Mouse (Mus musculus): ENCODE data around the gene Lrig1.
A peak's percentile ranks its signal among the peaks of the same experiment; 100 is the strongest.

Lrig1 gene

DNA sequence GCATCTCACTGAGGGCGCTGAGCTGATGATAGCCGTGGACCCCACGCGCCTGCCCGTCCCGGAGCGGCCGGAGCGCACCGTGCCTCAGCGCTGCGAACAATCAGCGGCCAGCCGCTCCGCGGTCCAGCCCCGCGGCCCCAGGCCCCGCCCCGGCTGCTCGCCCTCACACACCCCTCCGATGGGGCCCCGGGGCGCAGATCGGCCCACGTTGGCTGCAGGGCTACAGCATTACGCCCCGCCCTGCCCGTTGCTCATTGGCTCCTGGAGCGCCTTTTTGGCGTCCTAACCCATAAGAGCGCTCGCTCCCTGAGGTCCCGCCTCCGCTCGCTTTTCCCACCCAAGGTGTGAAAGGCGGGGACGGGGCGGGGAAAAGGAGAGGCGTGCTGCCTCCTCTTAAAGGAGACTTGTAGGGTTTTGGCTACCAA, at the start of gene Lrig1:
Gene Lrig1 (minus strand): TSS at position 92 of the 425 bp plus-strand sequence.
- DNase-seq, result peak; percentile 99

DNA sequence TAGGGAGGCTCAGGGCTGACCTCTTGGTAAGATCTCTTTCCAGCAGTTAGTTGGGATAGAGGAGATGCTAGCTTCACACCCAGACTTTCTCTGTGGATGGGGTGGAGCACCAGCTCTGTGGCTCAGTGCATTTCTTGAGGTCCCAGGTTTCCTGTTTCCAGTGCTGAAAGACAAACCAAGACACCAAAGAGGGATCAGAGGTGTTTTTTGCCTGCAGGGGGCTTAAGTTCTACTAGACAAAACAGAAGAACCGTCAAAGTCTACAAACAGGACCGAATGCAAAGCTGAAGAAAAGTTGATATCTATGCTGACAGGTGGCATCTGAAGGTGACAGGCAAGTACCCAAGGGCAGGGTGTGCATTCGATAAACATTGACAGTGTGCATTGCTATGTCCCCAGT, 49.7 kb upstream of the Lrig1 start:
- no peak for DNase-seq

DNA sequence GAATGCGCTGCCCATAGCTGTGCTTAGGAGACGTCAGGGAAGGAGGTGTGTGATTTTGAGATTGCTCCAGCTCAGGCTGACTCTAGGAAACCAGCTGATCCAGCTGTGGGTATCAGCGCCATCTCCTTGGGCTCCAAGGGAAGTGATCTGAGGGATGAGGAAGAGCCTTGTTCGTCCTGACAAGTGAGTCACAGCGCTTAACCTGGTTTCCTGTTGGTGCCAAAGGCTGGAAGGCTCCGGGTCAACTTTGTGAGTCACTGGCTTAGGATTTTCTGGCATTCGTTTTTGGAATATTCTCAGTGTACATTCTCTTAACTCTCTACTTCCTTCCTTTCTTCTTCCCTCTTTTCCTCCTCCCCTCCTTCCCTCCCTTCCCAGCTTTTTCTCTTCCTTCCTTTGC, 48.4 kb upstream of the Lrig1 start:
- no peak for DNase-seq

DNA sequence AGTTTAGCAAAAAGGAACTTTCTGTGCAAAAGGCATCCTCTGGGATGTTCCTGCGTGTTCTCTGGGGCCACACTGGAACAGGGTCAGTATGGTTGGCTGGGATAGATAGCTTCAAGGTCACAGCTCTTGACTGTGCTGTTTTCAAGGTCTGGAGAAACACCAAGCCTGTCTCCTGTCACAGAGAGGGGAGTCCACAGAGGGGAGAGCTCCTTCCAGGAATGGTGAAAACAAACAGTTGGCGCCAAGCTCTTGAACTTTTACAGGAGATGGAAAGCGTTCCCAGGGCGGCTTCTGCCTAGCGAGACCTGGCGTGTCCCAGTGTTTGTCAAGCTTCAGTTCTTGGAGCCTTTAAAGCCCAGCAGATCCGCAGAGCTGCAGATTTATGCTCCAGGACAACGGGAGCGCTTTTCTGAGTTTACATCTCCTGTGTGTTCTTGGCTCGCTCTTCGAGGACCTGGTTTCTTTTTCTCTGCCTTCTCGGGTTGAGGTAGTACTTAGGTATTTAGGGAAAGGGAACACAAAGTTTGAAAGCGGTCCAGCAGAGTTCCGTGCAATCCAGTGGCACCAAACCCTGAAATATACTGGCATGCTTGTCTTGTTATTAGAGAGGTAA, 40.3 kb upstream of the Lrig1 start:
- DNase-seq, result no peak

DNA sequence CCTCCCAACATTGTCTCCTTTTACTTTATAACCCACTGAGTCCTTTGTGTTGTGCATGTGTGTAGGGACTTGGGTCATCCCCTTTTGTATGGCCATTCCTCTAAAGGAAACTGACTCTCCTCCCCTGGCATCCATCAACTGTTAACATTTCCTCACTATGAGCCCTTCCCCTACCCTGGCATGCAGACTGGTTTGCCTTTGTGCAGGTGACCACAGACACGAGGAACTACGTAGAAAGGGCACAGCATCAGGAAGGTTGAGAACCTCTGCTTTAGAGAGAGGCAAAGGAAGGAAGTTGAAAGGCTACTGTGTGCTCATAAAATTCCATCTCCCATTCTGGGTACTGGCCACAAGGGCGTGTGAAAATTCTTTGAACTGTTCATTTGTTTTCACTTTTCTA, 38.7 kb upstream of the Lrig1 start:
- no peak for DNase-seq

DNA sequence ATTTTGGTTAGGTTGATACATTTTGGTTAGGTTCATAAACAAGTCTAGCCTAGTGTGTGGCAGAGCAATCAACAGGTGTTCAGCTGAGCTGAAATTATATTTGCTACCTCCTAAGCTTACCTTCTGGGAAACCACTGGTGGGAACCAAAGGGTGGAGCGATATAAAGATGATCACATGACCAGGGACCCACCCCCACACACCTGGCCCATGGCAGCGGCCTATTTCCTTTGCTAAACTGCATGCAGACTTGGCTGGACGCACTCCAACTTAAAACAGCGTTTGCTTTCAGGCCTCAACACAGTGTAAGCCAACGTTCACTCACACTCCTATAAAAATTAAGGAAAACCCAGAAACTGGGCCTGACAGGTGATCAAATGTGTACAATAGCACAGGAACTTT, 33.9 kb upstream of the Lrig1 start:
- DNase-seq, result no peak

DNA sequence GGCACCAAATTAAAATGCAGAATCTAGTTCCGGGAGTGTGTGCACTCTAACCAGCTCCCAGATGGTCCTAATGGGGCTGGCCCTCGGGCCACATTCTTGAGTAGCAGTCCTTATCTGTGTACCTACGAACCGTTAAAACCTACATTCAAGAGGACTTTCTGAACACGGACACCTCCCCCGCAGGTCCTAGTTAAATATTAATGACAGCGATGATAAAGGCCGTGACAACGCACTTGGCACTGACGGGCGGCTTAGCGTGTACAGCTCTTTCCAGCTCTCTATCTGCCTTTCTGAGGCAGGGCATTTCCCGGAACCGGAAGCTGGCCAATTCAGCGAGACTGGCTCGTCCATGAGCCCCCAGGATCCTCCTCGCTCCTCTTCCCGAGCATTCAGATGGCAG, 29.9 kb upstream of the Lrig1 start:
- peak; percentile 59 for DNase-seq

DNA sequence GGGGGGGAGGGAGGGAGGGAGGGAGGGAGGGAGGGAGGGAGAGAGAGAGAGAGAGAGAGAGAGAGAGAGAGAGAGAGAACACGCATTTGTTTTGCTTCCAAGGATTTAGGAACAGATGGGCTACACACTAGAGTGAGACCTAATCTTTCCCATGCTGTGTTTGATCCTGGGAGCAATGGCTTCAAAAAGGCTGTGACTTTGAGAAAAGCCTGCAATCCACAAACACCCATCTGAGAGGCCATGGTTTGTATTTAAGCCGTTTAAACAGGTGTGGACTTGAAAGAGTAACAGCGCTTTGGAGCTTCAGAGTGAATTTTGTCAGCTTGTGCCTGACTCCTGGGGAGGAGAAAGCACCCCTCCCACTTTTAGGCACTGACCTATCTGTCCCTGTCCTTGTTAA, 29.2 kb upstream of the Lrig1 start:
- no peak for DNase-seq

DNA sequence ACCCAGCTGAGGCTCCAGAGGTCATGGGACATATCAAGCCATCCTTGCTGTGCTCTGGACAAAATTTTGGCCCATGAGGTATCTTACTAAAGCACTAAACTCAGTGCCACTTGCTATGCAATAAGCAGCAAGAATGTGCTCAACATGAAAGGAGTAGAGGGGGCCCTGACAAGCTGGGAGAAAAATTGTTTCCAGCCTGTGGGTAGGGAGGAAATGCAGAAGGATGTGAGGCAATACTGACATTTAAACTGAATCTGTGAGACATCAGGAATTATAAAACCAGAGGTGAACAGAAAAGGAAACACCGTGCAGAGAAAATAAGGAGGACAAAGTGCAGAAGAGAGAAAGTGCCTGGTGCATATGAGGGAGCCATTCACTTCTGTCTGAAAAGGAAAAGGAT, 24.7 kb upstream of the Lrig1 start:
- no peak for DNase-seq

DNA sequence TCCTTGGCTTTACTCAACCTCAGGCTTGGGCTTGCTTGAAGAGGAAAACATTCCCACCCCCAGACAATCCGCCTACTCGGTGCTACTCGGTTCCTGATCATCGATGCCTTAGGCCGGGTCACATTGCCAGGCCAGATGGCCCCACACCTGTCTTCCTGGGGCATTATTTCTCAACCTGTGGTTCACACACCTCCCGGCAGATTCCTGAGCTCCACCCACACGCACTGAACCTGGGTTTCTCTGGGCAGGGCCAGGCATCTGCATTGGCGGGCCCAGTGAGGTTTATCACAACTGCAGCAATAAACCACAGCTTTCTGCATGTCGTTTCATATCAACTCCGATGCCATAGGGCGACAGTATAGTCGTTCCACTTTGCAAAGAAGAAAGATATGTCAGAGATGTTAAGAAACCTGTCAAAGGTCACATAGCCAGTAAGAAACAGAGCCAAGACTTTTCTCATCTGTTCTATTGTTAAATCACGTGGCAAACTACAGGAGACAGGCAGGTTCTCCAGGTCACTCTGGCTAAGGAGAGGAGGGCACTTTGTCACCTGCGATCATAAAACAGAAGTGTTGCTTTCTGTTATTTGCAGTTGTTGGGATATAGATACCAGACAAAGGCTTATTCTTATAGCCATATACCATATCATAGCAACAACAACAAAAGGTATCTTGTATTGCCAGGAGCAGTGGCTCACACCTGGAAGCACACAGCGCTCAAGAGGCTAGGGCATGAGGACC, 18.8 kb upstream of the Lrig1 start:
- no peak for DNase-seq

DNA sequence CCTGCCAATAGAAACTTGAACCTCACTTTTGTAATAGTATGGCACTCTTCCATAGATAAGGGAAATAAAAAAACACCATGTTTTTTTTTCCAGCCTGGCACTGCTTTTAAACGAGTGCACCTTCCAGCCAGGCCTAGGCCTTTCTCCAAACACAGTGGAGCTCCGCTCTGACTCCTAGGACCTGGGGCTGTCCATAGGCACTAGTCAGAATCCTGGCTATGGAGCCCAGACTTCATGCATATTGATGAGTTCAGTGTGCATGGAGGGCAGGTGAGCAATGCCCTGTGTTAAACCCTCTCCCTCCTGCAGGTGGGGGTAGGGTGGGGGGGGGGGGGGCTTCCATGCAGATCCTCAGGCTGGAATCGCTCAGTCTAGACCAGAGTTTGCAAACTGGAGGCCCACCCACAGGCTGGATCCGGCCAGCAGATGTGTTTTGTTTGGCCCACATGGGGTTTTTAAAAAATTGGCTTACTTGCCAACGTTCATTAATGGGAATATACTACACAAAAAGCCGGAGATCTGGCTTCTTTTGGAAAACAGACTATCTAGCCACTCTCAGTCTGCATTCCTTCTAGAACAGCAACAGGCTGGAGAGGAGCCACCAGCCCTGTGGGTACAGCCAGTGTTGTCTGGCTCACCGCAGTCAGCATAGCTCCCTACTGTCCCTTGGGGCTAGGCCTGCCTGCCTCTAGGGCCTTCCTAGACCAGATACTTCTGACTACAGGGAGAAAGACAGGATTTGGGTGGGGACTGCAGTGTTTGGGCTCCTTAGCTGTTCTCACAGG, 17.9 kb upstream of the Lrig1 start:
- peak; percentile 49 for DNase-seq

DNA sequence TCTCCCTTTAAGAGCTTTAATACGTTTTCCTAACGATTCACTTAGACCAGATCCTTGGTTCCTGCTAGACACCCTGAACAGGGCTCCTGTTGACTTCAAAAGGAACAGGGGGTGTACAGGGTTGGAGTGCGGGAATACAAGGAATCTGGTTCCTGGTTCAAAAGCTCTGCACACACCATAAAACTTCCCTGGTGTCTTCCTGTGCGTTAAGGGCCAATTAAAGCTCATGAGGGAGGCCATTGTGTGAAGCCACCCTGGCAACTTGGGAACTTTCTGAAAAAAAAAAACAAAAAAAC, 15.6 kb upstream of the Lrig1 start:
- DNase-seq, result no peak

DNA sequence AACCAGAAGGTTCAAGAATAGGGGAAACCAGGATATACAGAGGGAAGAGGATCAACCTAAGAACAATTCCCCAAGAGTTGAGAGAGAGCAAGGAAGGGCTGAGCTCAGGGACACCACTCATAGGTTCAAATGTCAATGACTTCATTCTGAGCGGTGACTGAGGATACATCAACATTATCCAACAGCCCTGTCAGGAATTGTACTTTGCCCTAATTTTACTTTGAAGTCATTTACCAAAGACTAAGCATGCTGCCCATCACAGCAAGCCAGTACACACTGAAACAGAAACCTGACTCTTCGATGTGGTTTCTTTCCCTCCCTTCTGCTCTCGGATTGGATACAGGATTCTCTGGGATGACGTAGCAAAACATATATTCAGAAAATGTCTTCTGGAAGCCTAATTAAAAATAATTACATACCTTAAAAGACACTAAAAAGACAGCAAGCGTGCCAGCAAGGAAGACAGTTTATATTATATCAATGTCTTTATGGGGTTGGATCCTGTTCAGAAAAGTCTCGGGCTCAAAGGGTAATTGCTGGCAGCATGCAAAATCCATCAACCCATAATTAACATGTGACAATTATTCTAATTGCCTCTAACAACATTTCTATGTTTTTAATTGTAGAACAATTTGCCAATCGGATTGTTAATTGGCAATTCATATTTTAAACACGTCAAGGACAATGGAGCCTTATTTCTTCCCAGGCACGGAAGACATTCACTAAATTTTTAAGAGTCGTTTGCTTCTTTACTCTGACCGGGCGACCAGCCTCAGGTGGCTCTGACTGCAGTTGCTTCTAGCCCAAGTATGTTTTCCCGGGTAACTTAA, 15.1 kb upstream of the Lrig1 start:
- DNase-seq, result no peak

DNA sequence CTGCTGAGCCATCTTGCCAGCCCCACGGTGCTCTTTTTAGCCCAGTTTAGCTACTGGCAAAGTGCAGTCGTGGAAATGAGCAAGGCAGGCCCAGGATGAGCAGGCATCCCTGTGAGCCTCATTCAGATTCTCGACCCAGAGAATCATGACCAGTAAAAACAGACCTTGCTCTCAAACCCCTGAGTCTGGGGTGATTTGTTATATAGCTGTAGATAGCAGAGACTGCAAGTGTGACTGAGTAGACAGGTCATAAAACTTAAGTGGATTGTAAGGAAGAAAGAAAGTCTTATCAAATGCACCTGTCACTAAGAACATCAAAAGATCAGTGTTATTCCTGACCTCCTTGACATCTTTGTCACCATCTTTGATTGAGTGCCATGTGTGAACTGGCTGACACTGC, 9.9 kb upstream of the Lrig1 start:
- DNase-seq, result no peak

DNA sequence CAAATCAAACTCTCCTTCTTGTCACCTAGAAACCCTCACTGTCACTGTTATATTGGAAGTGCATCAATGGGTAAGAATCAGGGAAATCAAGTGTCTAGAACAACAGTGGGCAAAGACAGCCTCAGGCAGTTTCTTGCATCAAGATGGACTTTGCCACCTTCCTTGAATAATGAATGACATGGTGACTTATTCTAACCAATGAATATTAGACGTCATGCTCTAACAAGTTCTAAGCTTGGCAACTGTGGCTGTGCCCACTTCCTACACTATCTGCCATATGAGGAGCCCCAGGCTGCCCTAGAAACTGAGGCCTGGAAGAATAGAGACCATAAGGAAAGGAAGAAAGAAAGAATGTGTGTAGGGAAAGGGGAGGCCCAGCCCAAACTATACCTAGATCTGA, 9.2 kb upstream of the Lrig1 start:
- no peak for DNase-seq

DNA sequence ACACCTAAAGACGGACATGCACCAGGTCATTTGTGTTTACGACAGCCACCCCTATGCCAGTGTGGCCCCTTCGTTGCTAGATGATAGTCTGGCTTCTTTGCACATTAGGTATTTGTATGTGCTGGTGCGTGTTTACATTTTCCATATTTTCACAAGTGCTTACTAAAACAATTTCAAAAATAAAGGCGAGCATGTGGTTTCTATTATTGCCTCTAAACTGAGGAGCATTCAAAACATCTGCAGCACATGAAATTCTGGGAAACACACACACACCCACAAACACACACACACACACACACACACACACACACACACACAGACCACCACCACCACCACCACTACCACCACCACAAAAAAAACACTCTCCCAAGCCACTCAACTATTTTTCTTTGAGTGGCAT, 7.3 kb upstream of the Lrig1 start:
- DNase-seq, result no peak

DNA sequence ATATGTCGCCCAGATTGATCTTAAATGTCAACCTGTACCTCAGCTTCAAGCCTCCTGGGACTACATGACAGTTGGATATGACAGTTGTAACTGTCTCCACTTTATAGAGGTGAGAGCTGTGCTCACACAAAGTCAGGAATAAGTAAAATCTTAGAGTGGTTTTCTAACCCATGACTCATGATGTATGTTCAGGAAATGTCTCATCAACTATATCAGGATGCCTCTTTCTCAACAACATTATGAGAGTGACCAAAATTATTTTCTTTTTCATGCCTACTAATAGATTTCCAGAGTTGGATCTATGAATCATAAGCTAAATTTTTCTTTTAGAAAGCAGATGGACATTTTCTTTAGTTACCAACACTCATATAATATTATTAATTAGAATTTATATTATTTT, 6.0 kb upstream of the Lrig1 start:
- no peak for DNase-seq

DNA sequence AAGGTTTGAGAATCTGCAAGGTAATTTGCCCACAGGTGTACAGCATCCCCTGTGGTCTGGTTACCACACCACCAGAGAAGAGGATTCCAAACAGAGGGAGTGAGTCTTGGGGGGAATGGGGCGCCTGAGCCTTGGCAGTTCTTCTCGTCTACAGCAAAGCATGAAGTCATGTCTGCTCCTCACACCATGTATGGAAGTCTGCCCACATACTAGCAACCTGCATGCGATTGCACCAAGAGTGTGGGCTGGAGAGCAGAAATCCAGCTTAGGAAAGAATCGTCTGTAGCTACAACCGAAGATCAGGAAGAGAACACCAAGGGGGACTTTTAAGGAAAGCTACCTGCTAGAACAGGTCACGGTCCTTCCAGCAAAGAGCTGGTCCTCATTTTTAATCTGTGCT, 3.0 kb upstream of the Lrig1 start:
- DNase-seq, result no peak

DNA sequence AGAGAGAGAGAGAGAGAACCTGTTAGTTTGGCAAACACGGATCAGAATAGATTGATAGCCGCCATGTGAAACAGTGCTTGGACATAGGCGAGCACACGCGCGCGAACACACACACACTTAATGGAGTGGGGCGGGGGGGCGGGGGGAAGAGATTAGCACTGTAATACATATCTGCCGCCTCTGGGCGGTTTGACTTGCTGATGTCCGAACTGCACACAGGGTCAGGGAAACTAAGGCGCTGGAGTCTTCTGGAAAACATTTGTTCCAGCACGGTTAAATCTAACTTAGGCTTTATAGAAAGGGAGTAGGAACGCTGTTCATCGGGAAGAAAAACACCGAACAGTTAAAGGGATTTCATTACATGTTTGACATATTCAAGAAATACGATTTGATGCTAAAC, 1.1 kb upstream of the Lrig1 start:
- peak; percentile 42 for DNase-seq

DNA sequence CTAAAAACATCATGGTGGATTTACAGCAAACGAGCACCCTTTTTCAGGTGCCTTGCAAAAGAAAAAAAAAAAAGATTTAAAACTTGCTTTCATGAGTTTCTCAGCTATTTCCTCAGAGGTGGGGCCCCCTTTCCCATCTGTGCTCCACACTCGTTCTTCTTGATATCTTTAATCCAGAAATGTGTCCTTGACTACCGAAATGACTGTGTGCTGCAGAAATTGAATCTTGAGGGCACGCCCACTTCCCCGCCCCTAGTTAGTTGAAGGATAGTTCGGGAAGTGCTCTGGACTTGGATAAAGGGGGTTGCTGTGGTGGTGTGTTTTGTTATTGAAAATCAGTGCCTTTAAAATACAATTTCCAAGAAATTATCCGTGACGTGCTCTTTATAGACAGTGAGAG, 654 bp upstream of the Lrig1 start:
- DNase-seq, result peak; percentile 89

DNA sequence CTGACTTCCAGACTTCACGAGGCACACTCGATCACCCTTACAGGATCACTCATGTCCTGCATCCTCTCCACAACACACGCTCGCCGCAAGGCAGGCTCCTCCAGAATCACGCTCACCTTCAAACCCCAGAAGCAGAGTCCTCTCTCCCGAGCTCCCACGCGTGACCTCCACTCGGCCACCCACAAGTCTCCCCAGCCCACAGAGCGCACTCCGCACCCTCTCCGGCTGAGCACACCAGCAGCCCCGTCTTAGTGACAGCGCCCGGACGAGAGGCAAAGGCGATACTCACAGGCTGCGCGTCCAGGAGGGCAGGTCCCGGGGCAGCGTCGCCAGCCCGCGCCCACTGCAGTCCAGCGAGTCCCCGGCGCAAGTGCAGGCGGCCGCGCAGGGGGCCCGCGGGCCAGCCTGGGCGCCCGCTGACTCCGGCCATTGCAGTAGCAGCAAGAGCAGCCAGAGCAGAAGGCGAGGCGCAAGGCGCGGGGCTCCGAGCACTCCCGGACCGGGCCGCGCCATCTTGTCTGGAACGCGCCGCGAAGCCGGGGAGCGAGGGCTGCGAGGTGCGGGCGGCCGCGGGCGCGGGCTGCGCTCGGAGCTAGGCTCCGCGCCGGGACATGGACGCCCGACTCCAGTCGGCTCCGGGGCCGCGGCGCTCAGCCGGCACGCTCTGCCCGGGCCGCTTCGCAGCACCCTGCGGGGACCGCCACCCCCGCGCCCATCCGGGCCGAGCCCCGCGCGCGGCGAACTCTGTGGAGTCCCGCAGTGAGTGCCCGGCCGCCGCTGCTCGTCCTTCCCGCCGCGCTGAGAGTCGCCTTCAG, 578 bp downstream of the Lrig1 start:
- peak; percentile 60 for DNase-seq

DNA sequence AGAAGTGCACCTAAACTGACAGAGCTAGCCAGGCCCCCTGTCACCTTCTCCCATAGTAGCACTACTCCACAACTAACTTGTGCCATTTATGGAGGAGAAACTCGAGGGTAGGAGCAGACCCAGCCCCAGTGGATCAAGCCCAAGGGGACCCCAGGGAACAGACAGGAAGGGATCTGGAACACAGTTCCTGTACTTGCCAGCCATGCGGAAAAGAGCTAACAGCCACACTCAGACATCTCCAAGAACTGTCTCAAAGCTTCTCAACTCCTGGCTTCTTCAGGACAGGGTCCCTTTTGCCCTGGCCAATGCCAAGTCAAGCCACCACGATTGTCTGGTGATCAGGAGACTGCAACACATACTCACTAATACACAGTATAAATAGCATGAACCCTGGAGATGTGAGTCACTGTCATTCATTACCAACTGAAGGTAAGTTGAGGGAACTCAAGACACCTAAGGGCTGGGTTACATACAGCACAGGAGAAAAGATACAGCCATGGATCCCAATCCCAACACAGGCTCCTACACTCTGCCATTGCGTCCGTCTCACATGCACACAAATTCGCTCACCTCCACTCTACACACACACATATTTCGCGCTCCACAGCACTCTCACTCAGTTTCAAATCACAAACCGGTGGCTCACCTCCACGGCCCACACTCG, 1.3 kb downstream of the Lrig1 start:
- no peak for DNase-seq
